Mouse (Mus musculus) lung, embryonic 14.5 days (tissue): ENCODE data around the gene Ptpro. TPM values are rescaled to one million over a fixed set of nuclear protein-coding genes. Genes with fewer than 3 reads are reported as not detected.

Experiments
- ATAC-seq: fragments of 200-750 bp; cut with Nextera tagmentation; 2 replicates; pipeline ENCODE4 v1.8.0; 2017; ENCODE audit warnings: mild to moderate bottlenecking, moderate TSS enrichment, moderate library complexity; ENCODE audit not compliant: insufficient read depth
- DNase-seq: peaks from one replicate; pipeline ENCODE4 v3.0.0-alpha.2; 2015
- H3K27ac ChIP-seq: fragments of 300-500 bp; sonication (generic); 2 replicates; pipeline ENCODE4 v1.5.1; 2014; ENCODE audit warnings: low read depth, mild to moderate bottlenecking, moderate library complexity
- H3K27me3 ChIP-seq: fragments of 300-500 bp; sonication (generic); 2 replicates; pipeline ENCODE4 v1.6.1; 2014; ENCODE audit warnings: low read length, control low read depth; ENCODE audit not compliant: insufficient read depth
- H3K36me3 ChIP-seq: fragments of 300-500 bp; sonication (generic); 2 replicates; pipeline ENCODE4 v1.6.1; 2014; ENCODE audit warnings: control low read depth; ENCODE audit not compliant: insufficient read depth
- H3K4me1 ChIP-seq: fragments of 300-500 bp; sonication (generic); 2 replicates; pipeline ENCODE4 v1.6.1; 2014; ENCODE audit warnings: antibody characterized with exemption, control low read depth; ENCODE audit not compliant: insufficient read depth
- H3K4me2 ChIP-seq: fragments of 300-500 bp; sonication (generic); 2 replicates; pipeline ENCODE4 v1.6.1; 2014; ENCODE audit warnings: mild to moderate bottlenecking
- H3K4me3 ChIP-seq: fragments of 300-500 bp; sonication (generic); 2 replicates; pipeline ENCODE4 v1.5.1; 2014; ENCODE audit warnings: low read depth, low read length
- H3K9ac ChIP-seq: fragments of 300-500 bp; sonication (generic); 2 replicates; pipeline ENCODE4 v1.6.1; 2014
- H3K9me3 ChIP-seq: fragments of 300-500 bp; sonication (generic); 2 replicates; pipeline ENCODE4 v1.6.1; 2016; ENCODE audit warnings: low read depth, low read length, control low read depth
- CTCF ChIP-seq: IDR thresholded peaks from 2 replicates; pipeline ENCODE4 v1.5.1; 2016; ENCODE audit warnings: antibody characterized with exemption, low read depth
- WGBS: fragments of 180-500 bp; shearing (Covaris S2); extraction: QIAGEN DNeasy Blood & Tissue Kit; methylation state at CpG from one replicate; pipeline ENCODE4 v1.1.7; 2014; 5-methylcytosine and 5-hydroxymethylcytosine counted together
- polyA plus RNA-seq: library from polyadenylated mRNA; unstranded; fragments of >200 nt; fragmentation: Nextera tagmentation; extraction: Ambion mirVana; gene quantifications from 2 replicates; pipeline ENCODE4 v1.2.1, GENCODE M21; 2014

Gene Ptpro
- polyA plus RNA-seq, 1 experiment from 2014 or later: 2.8 TPM

DNA sequence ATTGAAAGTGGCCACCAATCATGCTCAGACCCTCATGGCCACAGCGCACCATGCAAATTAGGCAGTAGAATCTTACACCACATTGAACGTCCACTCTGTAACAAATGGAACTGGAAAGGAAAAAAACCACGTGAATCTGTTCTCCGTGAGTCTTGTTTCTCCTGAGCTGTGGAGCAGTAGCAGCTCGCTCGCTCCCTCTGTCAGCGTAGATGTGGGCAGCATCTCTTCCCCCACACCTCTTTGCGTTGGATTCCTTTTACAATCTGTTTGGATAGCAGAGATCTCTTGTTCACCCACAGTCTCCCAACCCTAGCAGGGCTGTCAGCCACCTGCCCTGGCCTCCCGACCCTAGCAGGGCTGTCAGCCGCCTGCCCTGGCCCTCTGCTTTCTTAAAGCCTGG lies 171.7 kb downstream of the Ptpro start:
- Histone ChIP-seq H3K36me3 (no peaks in the 10 kb centered on the region), H3K9me3 (no peaks in the 10 kb centered on the region), H3K4me1 (no peaks in the 10 kb centered on the region), H3K27me3 (no peaks in the 10 kb centered on the region), H3K4me3 (no peak overlapping the region), H3K4me2 (no peak overlapping the region), H3K9ac (no peak overlapping the region), H3K27ac (no peak overlapping the region)
- no peak for TF ChIP-seq CTCF
- DNase-seq (no peak), ATAC-seq (no peak)
- 50% methylated on average over 10 of the region's 10 CpGs for WGBS

DNA sequence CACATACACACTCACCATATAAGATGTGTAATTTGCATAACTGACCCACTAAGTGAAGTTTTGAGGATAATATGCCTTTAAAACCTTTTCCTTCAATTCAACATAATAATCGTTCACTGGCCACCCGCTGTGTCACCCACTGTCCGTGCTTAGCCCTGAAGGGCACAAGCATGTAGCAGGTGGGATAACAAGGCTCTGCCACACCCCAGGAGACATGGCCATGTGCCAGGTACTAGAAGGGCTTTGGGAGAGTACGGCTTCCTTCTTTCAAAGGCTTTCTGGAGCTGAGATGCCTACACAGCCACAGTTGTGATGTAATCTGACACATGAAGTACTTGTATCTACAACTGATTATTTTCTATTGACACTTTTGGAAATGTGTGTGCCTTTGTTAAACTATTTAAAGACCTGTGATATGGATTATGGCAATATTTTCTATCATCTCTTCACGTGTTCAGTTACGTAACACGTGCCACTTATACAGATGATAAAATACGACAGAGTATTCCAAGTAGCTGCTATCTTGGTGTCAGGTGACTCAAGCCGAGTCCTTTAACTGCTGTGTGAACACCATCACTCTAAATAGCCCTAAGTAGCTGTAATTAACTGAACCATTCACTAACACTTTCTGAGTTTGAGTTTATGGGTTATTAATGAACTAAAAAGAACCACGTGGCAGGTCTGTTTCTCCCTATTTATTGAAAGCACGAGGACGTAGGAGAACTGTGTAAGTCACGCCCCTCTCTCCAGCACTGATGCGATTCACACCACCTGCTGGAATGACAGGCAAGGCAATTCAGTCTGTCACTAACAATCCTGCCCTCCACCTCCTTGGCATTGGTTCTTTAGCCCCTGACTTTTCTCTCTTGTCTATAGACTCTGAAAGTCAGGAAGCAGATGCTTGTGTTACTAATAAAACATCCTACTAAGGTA lies 173.6 kb downstream of the Ptpro start:
- ATAC-seq: no peak
- Histone ChIP-seq H3K9ac (no peak overlapping the region), H3K4me3 (no peak overlapping the region), H3K4me2 (no peak overlapping the region), H3K4me1 (no peaks in the 10 kb centered on the region), H3K9me3 (no peaks in the 10 kb centered on the region), H3K36me3 (no peaks in the 10 kb centered on the region), H3K27me3 (no peaks in the 10 kb centered on the region), H3K27ac (no peak overlapping the region)
- WGBS: 41% methylated on average over 14 of the region's 14 CpGs
- DNase-seq: peak; percentile 21
- no peak for TF ChIP-seq CTCF

DNA sequence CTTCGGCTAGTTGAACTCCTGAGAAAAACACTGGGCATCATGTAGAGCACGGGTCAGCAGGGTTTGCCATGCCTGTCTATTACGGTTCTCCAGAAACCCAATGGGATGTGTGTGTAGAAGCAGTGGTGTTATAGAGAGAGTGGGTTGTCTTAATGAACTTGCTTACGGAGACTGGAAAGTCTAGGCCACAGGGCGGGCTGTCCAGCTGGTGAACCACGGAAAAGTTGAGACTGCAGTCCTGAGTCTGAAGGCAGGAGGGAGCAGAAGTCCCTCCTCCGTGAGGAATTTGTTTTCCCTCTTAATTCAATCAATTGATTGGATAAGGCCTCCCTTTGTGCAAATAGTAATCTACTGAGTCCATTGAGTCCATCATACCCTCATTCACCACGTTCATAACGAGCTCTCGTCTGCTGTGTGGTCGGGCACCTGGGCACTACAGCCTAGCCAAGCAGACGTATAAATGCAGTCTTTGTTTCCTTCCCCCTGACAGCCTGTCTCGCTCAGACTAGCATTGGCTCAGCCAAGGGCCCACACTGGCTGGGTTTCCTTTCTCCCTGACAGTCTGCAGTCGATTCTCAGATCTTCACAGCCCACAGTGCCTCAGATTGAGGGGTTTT lies 181.5 kb downstream of the Ptpro start:
- Histone ChIP-seq H3K9me3 (no peaks in the 10 kb centered on the region), H3K4me3 (no peak overlapping the region), H3K27ac (peak overlapping the region; percentile 42; the same call in 1 of the 2 replicates), H3K36me3 (no peaks in the 10 kb centered on the region), H3K4me2 (no peak overlapping the region), H3K9ac (no peak overlapping the region), H3K4me1 (no peaks in the 10 kb centered on the region), H3K27me3 (no peaks in the 10 kb centered on the region)
- DNase-seq (peak; percentile 41), ATAC-seq (peak; percentile 91)
- no peak for TF ChIP-seq CTCF
- WGBS: 61% methylated on average over 14 of the region's 14 CpGs

DNA sequence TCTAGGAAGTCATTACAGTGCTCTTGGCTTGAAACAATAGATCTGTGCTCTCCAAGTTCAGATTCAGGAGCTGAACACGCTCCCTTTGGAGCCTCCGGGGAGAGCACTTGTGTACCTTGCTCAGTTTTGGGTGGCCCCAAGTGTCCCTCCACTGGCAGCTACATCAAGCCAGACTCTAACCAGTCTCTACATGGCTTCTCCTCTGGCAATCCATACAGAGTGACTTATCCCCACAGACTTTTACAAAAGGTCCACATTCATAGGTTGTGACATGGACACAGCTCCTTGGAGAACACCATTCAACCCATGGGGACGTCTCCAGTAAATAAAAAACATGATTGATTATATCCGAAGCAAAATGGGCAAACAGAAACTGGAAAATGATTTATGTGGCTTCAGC lies 185.4 kb downstream of the Ptpro start:
- ATAC-seq (no peak), DNase-seq (no peak)
- Histone ChIP-seq H3K4me1 (no peaks in the 10 kb centered on the region; the same call in 1 of the 2 replicates), H3K27me3 (no peaks in the 10 kb centered on the region), H3K4me2 (no peak overlapping the region), H3K4me3 (no peak overlapping the region), H3K36me3 (no peaks in the 10 kb centered on the region), H3K27ac (no peak overlapping the region), H3K9me3 (no peaks in the 10 kb centered on the region), H3K9ac (no peak overlapping the region)
- WGBS: 70% methylated on average over 4 of the region's 4 CpGs
- TF ChIP-seq CTCF: no peak

DNA sequence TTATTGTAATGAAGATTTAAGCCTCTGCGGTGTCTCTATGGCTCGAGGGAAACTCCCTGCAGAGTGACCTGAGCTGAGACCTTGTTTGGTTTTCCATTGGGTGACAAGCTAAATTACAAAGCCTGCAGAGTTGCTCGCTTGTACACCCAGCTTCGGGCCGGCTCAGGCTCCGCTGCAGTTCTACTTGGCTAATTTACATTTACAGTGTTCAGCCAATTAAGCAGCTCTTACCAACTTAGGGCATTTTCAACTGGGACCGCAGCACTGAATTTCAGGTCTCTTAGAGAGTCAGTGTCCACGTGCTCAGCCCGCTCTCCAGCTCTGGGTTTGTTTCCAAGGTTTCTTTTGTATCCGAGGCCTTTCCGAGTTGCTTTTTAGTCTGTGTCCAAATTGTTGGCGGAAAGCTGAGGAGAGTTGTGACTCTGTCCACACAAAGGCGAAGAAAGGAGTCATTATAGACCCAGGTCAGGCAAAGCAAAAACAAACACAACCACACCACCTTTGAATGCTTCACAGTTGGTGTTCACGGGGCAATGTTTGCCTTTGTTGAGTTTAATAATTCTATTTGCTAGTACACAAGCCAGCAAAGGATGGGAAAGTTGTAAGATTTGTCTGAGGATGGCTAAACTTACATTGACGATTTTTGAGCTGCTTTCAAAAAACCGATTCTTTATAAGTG lies 185.9 kb downstream of the Ptpro start:
- no peak for DNase-seq
- ATAC-seq: no peak

DNA sequence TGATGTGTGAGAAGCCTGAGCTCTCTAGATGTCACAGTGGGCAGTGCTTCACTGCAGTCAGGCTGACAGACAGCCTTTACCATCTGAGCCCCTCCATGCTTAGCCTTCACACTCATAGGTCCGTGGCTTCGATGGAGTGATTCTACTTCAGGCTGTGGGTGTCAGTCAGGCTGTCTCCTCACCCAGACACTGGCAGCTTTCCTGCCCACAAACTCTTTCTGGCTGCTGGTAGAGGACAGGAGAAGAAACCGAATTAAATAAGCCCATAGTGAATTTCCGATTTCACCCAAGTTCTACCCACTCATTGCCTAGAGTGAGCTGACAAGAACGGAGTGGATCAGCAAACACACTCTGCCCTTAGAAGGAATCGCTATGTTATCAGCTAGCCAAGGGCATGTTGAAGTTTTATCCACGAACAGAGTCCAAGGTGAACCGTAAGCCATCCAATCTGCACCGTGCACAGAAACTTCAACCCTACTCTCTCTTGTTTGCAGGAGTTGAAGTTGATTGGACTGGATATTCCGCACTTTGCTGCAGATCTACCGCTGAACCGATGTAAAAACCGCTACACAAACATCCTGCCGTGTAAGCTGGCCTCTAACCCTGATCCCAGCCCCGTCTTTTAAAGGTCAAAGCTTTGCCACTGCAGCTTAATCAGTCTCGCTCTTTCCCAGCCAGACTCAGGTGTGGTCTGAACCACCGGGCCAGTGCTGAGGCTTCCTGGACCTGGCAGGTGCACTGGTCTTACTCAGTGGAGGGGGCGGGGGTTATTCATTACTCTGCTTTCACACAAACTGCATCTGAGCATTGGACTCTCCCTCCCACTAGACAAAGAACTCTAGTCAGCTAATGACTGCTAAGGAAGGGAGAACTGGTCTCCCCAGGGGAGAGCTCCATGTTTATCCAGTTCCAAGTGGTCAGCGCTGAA lies 188.7 kb downstream of the Ptpro start:
- no peaks in the 10 kb centered on the region for H3K36me3 ChIP-seq
- 50% methylated on average over 19 of the region's 19 CpGs for WGBS
- no peaks in the 10 kb centered on the region; the same call in 1 of the 2 replicates for H3K4me1 ChIP-seq
- no peaks in the 10 kb centered on the region for H3K27me3 ChIP-seq
- H3K4me3 ChIP-seq: no peak overlapping the region
- no peaks in the 10 kb centered on the region for H3K9me3 ChIP-seq
- ATAC-seq: no peak
- H3K4me2 ChIP-seq: no peak overlapping the region
- H3K9ac ChIP-seq: no peak overlapping the region
- no peak overlapping the region for H3K27ac ChIP-seq
- no peak for TF ChIP-seq CTCF
- DNase-seq: no peak

More for the DNA sequence above, 185.9 kb downstream of the Ptpro start:
- Histone ChIP-seq H3K36me3 (no peaks in the 10 kb centered on the region), H3K9ac (no peak overlapping the region), H3K27ac (no peak overlapping the region; the same call in 1 of the 2 replicates), H3K4me3 (no peak overlapping the region), H3K4me2 (no peak overlapping the region), H3K9me3 (no peaks in the 10 kb centered on the region), H3K27me3 (no peaks in the 10 kb centered on the region), H3K4me1 (no peaks in the 10 kb centered on the region; the same call in 1 of the 2 replicates)
- WGBS: 51% methylated on average over 16 of the region's 16 CpGs
- no peak for TF ChIP-seq CTCF
